Mouse (Mus musculus) heart, postnatal 0 days (tissue): ENCODE data around the gene Fam102a.

Source experiments
- CTCF ChIP-seq: IDR thresholded peaks from 2 replicates; pipeline ENCODE4 v1.5.1; 2016; ENCODE audit warnings: antibody characterized with exemption, control low read depth, low read depth
- EP300 ChIP-seq: IDR thresholded peaks from 2 replicates; pipeline ENCODE4 v1.6.1; 2016; ENCODE audit warnings: antibody characterized with exemption, low read depth

DNA sequence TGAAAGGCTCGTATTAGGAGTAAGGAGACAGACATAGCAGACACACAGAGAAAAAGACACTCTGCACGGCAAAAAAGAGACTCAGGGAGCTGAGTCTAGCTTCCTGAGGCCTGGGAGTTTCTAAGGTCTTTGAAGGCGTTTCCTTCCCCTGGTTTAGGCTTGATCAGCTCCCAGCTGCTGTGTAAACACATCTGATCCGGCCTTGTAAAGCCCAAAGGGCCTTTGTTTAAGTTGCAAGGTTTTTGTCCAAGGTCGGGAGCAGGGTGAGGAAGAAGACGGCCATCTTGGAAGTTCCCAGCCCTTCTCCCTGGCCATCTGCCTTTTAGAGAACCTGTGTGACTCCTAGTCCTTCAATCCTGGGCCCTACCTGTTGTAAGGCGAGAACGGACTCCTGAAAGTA, 25.2 kb upstream of the Fam102a start:
- TF ChIP-seq CTCF (no peak), EP300 (no peak)
